Mouse (Mus musculus) small intestine, adult 2 months (tissue): ENCODE data around the gene Mgme1.

Experiments used
- CTCF ChIP-seq: fragments of 200-500 bp; IDR thresholded peaks from 2 replicates; pipeline ENCODE4 v1.5.1; 2012; ENCODE audit warnings: low read depth, mild to moderate bottlenecking, control low read depth, inconsistent platforms, low read length, moderate library complexity, mixed read lengths; ENCODE audit not compliant: insufficient replicate concordance, insufficient read length; ENCODE audit errors: extremely low read depth
- POLR2A ChIP-seq: fragments of 200-500 bp; IDR thresholded peaks from 2 replicates; pipeline ENCODE4 v1.6.1; 2012; ENCODE audit warnings: low read depth, mild to moderate bottlenecking, control low read depth, inconsistent platforms, low read length, moderate library complexity

DNA sequence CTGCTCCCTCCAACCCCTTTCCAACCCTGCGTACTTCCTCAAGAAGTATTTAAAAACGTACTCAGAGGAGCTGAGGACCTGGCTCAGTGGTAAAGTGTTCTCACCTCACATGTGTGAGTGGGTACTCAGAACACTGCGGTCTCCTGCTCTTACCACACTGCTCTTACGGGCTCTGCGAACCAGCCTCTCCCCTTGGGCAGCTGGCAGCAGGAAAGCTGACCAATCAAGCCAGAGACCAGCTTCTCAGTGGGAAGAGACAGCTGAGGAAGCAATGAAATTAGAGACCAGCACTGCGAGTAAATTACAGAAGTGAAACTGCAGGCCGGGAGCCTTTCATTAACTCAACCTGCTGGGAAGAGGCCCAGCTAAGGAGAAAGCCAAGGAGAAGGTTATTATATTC lies 25.0 kb upstream of the Mgme1 start:
- TF ChIP-seq CTCF = no peak
- TF ChIP-seq POLR2A = no peak
